ENCODE assay signal across 25 mouse cellular contexts in genomic region chr15:19872611-19873010, GRCm38 (mm10).
DNase-seq lines count a peak whose midpoint lies in the region; ATAC-seq and TF ChIP-seq lines count a peak whose summit lies in the region.
"Had no signal": no experiment of that assay in that cellular context is flagged by ENCODE, and none has a peak within 500 bp of the region (broad histone marks: within the 10 kb centered on the region; RNA-seq: fewer than 3 reads in every experiment).

No protein-coding gene starts in this region.

- TF ChIP-seq CTCF in gastrocnemius, adult 2 months (IDR thresholded peaks at IDR 0.05) = no peak
- TF ChIP-seq CTCF in midbrain, postnatal 0 days (IDR thresholded peaks at IDR 0.05) = no peak

- H3K4me2 ChIP-seq in midbrain, postnatal 0 days (ENCODE audit: low read depth, low read length, poor library complexity, severe bottlenecking) = no peak overlapping the region
- no peak overlapping the region for H3K4me2 ChIP-seq in midbrain, embryonic 15.5 days
- H3K4me2 ChIP-seq: hindbrain, embryonic 13.5 days; liver, embryonic 15.5 days; neural tube, embryonic 15.5 days had no signal

- no peak overlapping the region for H3K4me3 ChIP-seq in gastrocnemius, adult 2 months
- H3K4me3 ChIP-seq in heart, embryonic 10.5 days = no peak overlapping the region
- no peak overlapping the region for H3K4me3 ChIP-seq in midbrain, postnatal 0 days (ENCODE audit: low read depth, low read length)
- H3K4me3 ChIP-seq in midbrain, embryonic 15.5 days = no peak overlapping the region
- H3K4me3 ChIP-seq: forebrain, embryonic 10.5 days; hindbrain, embryonic 13.5 days; left cerebral cortex, adult 2 months; limb, embryonic 10.5 days; liver, embryonic 15.5 days; midbrain, embryonic 10.5 days; neural tube, embryonic 15.5 days had no signal

- no peaks in the 10 kb centered on the region for H3K9me3 ChIP-seq in heart, embryonic 10.5 days
- H3K9me3 ChIP-seq in midbrain, postnatal 0 days (ENCODE audit: low read length) = no peaks in the 10 kb centered on the region
- no peaks in the 10 kb centered on the region for H3K9me3 ChIP-seq in midbrain, embryonic 15.5 days
- H3K9me3 ChIP-seq: forebrain, embryonic 10.5 days; G1E; hindbrain, embryonic 13.5 days; limb, embryonic 10.5 days; liver, embryonic 15.5 days; midbrain, embryonic 10.5 days; neural tube, embryonic 15.5 days had no signal

- peak; percentile 31 for DNase-seq in gastrocnemius, adult 2 months
- DNase-seq in gastrocnemius, postnatal 25 days = no peak
- peak; percentile 20 to 21 for DNase-seq in heart, postnatal 14 days
- no peak for DNase-seq in heart, embryonic 10.5 days (ENCODE audit: low spot score)
- DNase-seq in midbrain, postnatal 0 days (ENCODE audit: low spot score) = peak; percentile 46
- DNase-seq: B cell, adult 2 months; cerebellum, adult 18-20 months; kidney, adult 18-20 months; liver; spleen, adult 18-20 months; thymus, postnatal 14 days had no signal

- no peaks in the 10 kb centered on the region for H3K27me3 ChIP-seq in heart, embryonic 10.5 days (ENCODE audit: insufficient read depth, poor library complexity, severe bottlenecking)
- H3K27me3 ChIP-seq in midbrain, postnatal 0 days (ENCODE audit: insufficient read depth, low read length) = no peaks in the 10 kb centered on the region
- no peaks in the 10 kb centered on the region for H3K27me3 ChIP-seq in midbrain, embryonic 15.5 days (replicated peaks)
- H3K27me3 ChIP-seq: CH12.LX; hindbrain, embryonic 13.5 days; liver, embryonic 15.5 days; neural tube, embryonic 15.5 days; Patski had no signal

- H3K4me1 ChIP-seq in heart, embryonic 10.5 days = no peaks in the 10 kb centered on the region
- no peaks in the 10 kb centered on the region for H3K4me1 ChIP-seq in midbrain, postnatal 0 days (ENCODE audit: insufficient read depth, low read length)
- no peaks in the 10 kb centered on the region for H3K4me1 ChIP-seq in midbrain, embryonic 15.5 days
- H3K4me1 ChIP-seq: forebrain, embryonic 10.5 days; hindbrain, embryonic 13.5 days; limb, embryonic 10.5 days; liver, embryonic 15.5 days; midbrain, embryonic 10.5 days; neural tube, embryonic 15.5 days had no signal

- H3K36me3 ChIP-seq in heart, embryonic 10.5 days = no peaks in the 10 kb centered on the region
- H3K36me3 ChIP-seq in midbrain, postnatal 0 days (ENCODE audit: insufficient read depth, low read length) = no peaks in the 10 kb centered on the region
- no peaks in the 10 kb centered on the region for H3K36me3 ChIP-seq in midbrain, embryonic 15.5 days (replicated peaks)
- H3K36me3 ChIP-seq: forebrain, embryonic 10.5 days; G1E; hindbrain, embryonic 13.5 days; limb, embryonic 10.5 days; liver, embryonic 15.5 days; midbrain, embryonic 10.5 days; neural tube, embryonic 15.5 days had no signal

- ATAC-seq in midbrain, postnatal 0 days (ENCODE audit: low FRiP score) = no peak
- no peak for ATAC-seq in midbrain, embryonic 15.5 days (replicated peaks)
- ATAC-seq: forebrain, embryonic 16.5 days; inflammation-experienced regulatory T-cells, adult 6 months; Patski had no signal

- 73% methylated on average over 2 of the region's 2 CpGs for WGBS in heart, embryonic 10.5 days
- WGBS in midbrain, postnatal 0 days = 74% methylated on average over 2 of the region's 2 CpGs
- 73% methylated on average over 2 of the region's 2 CpGs for WGBS in midbrain, embryonic 15.5 days

- intact Hi-C loops in gastrocnemius, adult 2 months (cut with DNase I) = no loop called here
- intact Hi-C loops in heart, postnatal 14 days (cut with DNase I) = no loop called here

- no peak overlapping the region for H3K9ac ChIP-seq in midbrain, postnatal 0 days (replicated peaks; ENCODE audit: low read length, poor library complexity, severe bottlenecking)
- no peak overlapping the region for H3K9ac ChIP-seq in midbrain, embryonic 15.5 days
- H3K9ac ChIP-seq: hindbrain, embryonic 13.5 days; liver, embryonic 15.5 days; neural tube, embryonic 15.5 days had no signal

- no peak overlapping the region for H3K27ac ChIP-seq in gastrocnemius, adult 2 months
- H3K27ac ChIP-seq in heart, embryonic 10.5 days = no peak overlapping the region
- H3K27ac ChIP-seq in midbrain, postnatal 0 days (ENCODE audit: low read depth, low read length) = no peak overlapping the region
- no peak overlapping the region for H3K27ac ChIP-seq in midbrain, embryonic 15.5 days
- H3K27ac ChIP-seq: forebrain, embryonic 10.5 days; hindbrain, embryonic 13.5 days; kidney, postnatal 0 days; left cerebral cortex, adult 2 months; limb, embryonic 10.5 days; liver, embryonic 15.5 days; midbrain, embryonic 10.5 days; neural tube, embryonic 15.5 days had no signal

Comparison
In these comparisons a context has a peak if more than half of its experiments do, and no peak if none do; other contexts are left out.
1. DNase-seq: peak in gastrocnemius, adult 2 months (single experiment), heart, postnatal 14 days (2 of 2) and midbrain, postnatal 0 days (single experiment); none in gastrocnemius, postnatal 25 days (single experiment) and heart, embryonic 10.5 days (single experiment).